Mouse (Mus musculus): ENCODE measurements around the gene Arl8b.

DNA sequence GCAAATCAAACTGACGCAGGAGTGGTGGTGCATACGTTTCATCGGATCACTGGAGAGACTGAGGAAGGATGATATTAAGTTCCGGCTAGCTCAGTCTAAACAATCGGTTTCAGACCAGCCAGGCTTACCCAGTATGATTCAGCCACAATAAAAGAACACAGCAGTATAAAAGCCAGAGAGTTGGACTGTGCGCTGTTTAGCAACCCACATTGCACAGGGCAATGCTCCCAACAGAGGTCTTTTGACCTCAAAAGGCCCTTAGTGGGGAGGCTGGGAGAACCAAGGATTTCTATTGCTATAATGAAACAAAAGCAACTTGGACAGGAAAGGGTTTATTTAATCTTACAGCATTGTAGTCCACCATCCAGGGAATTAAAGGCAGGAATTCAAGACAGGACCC lies 9.4 kb upstream of the Arl8b start:
- TF ChIP-seq POLR2A (IDR thresholded peaks at IDR 0.05; ENCODE audit: borderline replicate concordance, extremely low read depth, insufficient read depth, insufficient read length, poor library complexity, severe bottlenecking): no peak
- TF ChIP-seq CTCF (IDR thresholded peaks at IDR 0.05; ENCODE audit: borderline replicate concordance, extremely low read depth, insufficient read depth, insufficient read length): no peak

All from brain, embryonic 14.5 days (tissue).